Mouse (Mus musculus) brown adipose tissue, adult 24 weeks (tissue): Measurements from ENCODE around the gene Zfp382. TPM values are rescaled to one million over a fixed set of nuclear protein-coding genes. Genes with fewer than 3 reads are reported as not detected.
"Not testable (repeated sequence)": the region's sequence is repeated elsewhere in the genome, so short reads cannot be mapped to it uniquely, and the experiment has no call there.

ENCODE experiments used
- H3K27ac ChIP-seq: fragments of 200-500 bp; replicated peaks from 2 replicates; pipeline ENCODE4 v1.5.1; 2012; ENCODE audit warnings: low read depth, mild to moderate bottlenecking, low read length
- H3K4me1 ChIP-seq: fragments of 200-500 bp; 2 replicates; pipeline ENCODE4 v1.6.1; 2012; ENCODE audit warnings: low read length, mixed read lengths; ENCODE audit not compliant: control insufficient read depth, insufficient read depth, insufficient read length
- H3K4me3 ChIP-seq: fragments of 200-500 bp; 2 replicates; pipeline ENCODE4 v1.5.1; 2012; ENCODE audit warnings: low read depth, mild to moderate bottlenecking, low read length, moderate library complexity; ENCODE audit not compliant: insufficient read depth
- polyA plus RNA-seq: library from polyadenylated mRNA; stranded (reverse); fragments of >200 nt; gene quantifications from 2 replicates; pipeline ENCODE4 v1.2.4, GENCODE M21; 2012; ENCODE audit not compliant: missing spikeins, insufficient read depth, insufficient read length

Zfp382 gene
- polyA plus RNA-seq, 1 experiment = 1.1 TPM

DNA sequence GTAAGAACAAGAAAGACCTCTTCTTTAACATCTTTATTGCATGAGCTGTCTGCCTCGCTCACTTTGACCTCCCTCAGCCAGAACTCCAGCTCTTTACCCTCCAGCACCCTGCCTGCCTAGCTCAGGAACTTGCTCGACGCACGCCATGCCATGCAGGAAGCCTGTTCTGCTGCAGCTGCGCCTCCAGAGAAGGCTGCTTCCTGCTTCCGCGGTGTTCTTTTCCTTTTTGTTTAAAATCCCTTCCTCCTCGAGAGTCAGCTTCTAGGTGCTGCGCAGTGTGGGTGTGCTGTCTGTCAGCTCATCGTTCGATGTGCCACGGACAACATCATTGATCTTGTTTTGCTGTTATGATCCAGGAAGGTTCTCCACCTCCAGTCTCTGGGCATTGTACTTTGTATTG, 54.7 kb downstream of the Zfp382 start:
- Histone ChIP-seq H3K4me1 (no peaks in the 10 kb centered on the region), H3K4me3 (no peak overlapping the region), H3K27ac (no peak overlapping the region)

- Histone ChIP-seq H3K27ac (no peak overlapping the region), H3K4me3 (no peak overlapping the region), H3K4me1 (no peaks in the 10 kb centered on the region)
Observed at GRCm38 (mm10) chr7:30178256-30178655, 56.5 kb downstream of the Zfp382 start.

DNA sequence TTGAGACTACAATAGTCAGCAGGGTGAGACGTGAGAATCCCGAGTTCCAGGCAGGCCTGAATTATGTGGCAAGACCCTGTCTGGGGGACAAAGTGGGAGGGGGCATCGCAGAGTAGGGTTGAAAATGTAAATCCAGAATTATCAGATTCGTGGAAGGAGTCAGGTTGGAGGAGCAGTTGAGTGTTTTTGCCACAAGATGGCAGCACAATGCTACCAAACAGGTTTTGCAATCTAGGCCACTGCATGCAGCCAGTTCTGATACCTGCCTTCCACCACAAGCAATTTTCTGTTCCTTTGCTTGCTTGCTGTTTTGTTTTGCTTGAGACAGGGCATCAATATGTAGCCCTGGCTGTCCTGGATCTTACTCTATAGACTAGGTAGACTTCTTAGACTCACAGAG, 59.6 kb downstream of the Zfp382 start:
- H3K4me1 ChIP-seq = no peaks in the 10 kb centered on the region
- H3K27ac ChIP-seq = no peak overlapping the region
- H3K4me3 ChIP-seq = no peak overlapping the region

GRCm38 (mm10) chr7:30181929-30182328, 60.2 kb downstream of the Zfp382 start:
- H3K27ac ChIP-seq, H3K4me1 ChIP-seq, H3K4me3 ChIP-seq: not testable (repeated sequence)

DNA sequence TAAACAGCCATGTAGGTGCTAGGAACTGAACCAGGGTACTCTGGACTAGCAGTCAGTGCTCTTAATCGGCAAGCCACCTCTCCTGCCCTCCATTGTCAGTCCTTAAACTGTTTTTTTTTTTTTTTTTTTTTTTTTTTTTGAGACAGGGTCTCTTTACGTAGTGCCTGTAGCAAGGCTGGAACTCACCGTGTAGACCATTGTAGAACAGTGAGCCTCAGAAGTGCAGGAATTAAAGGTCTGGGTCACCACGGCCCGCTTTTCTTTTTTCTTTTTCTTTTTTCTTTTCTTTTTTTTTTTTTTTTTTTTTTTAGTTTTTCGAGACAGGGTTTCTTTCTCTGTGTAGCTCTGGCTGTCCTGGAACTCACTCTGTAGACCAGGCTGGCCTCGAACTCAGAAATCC, 61.4 kb downstream of the Zfp382 start:
- H3K4me1 ChIP-seq, H3K4me3 ChIP-seq: not testable (repeated sequence)

DNA sequence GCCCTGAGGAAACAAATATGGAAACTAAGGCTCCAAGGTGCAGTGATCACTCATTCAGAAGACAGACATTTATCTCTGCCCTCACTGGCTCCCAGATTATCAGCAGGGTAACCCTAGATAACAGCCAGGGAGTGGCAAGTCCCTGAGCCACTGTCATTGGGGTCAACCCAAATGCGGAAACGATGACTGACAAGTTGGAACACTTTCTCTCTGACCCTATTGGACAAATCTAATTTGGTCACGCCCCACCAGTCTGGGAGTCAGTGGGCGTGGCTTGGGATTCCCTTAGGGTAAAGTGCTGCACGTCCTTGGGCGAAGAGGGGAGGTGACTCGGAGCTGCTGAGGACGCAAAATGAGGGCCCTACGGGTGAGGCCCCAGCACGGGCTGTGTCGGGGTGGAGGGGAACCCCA, 62.1 kb downstream of the Zfp382 start, which contains the start of gene Cox7a1:
TSS of gene Cox7a1 (plus strand) at position 266 of the 411 bp plus-strand sequence.
- Histone ChIP-seq H3K27ac (peak within 1 kb of the TSS; percentile 82), H3K4me3 (peak within 1 kb of the TSS; percentile 66), H3K4me1 (no peaks in the 10 kb centered on the region)

More for the DNA sequence above, 61.4 kb downstream of the Zfp382 start:
- not testable (repeated sequence) for H3K27ac ChIP-seq

Other genes with a start within 250 kb of the Zfp382 start
- 5.5 and 7.1 TPM in 2 replicates for gene Zfp27, start 215.4 kb upstream of the Zfp382 start, polyA plus RNA-seq
- 1.2 and 3.0 TPM in 2 replicates for gene Zfp383, start 213.7 kb upstream of the Zfp382 start, polyA plus RNA-seq
- 5.3 and 7.3 TPM in 2 replicates for gene Zfp74, start 167.9 kb upstream of the Zfp382 start, polyA plus RNA-seq
- 2.4 and 4.0 TPM in 2 replicates for gene Zfp568, start 138.0 kb upstream of the Zfp382 start, polyA plus RNA-seq
- gene Zfp14, start 70.6 kb upstream of the Zfp382 start, polyA plus RNA-seq = 1.9 TPM in 2 replicates
- 1.8 and 2.1 TPM in 2 replicates for gene Zfp82, start 49.0 kb upstream of the Zfp382 start, polyA plus RNA-seq
- not detected in 2 replicates for gene Gm26920, start 31.5 kb upstream of the Zfp382 start, polyA plus RNA-seq
- gene Zfp566, start 31.4 kb upstream of the Zfp382 start, polyA plus RNA-seq = 2.4 and 2.5 TPM in 2 replicates
- 32.4 and 34.3 TPM in 2 replicates for gene Zfp260, start 27.2 kb upstream of the Zfp382 start, polyA plus RNA-seq
- gene Zfp146, start 47.8 kb downstream of the Zfp382 start, polyA plus RNA-seq = 17.8 and 24.3 TPM in 2 replicates
- 3,242 and 3,950 TPM in 2 replicates for gene Cox7a1, start 62.2 kb downstream of the Zfp382 start, polyA plus RNA-seq
- 549 and 708 TPM in 2 replicates for gene Capns1, start 76.9 kb downstream of the Zfp382 start, polyA plus RNA-seq
- gene Polr2i, start 110.0 kb downstream of the Zfp382 start, polyA plus RNA-seq = 93.0 and 113 TPM in 2 replicates
- 62.8 and 71.2 TPM in 2 replicates for gene Tbcb, start 110.3 kb downstream of the Zfp382 start, polyA plus RNA-seq
- not detected in 2 replicates for gene Ovol3, start 113.8 kb downstream of the Zfp382 start, polyA plus RNA-seq
- gene Thap8, start 158.2 kb downstream of the Zfp382 start, polyA plus RNA-seq = 0.83 TPM in 1 of 2 replicates, not detected in the other
- 3.2 and 4.6 TPM in 2 replicates for gene Wdr62, start 158.5 kb downstream of the Zfp382 start, polyA plus RNA-seq
- gene Clip3, start 169.8 kb downstream of the Zfp382 start, polyA plus RNA-seq = 4.5 and 7.3 TPM in 2 replicates
- gene Alkbh6, start 186.8 kb downstream of the Zfp382 start, polyA plus RNA-seq = 34.7 and 38.6 TPM in 2 replicates
- not detected in 2 replicates for gene Syne4, start 192.9 kb downstream of the Zfp382 start, polyA plus RNA-seq
- gene E130208F15Rik, start 199.8 kb downstream of the Zfp382 start, polyA plus RNA-seq = 1.6 and 2.0 TPM in 2 replicates
- gene Sdhaf1, start 202.0 kb downstream of the Zfp382 start, polyA plus RNA-seq = 18.1 and 22.7 TPM in 2 replicates
- 0.67 and 2.4 TPM in 2 replicates for gene Lrfn3, start 240.8 kb downstream of the Zfp382 start, polyA plus RNA-seq